Mouse (Mus musculus) left cerebral cortex, adult 8-10 months (tissue): ENCODE data around the gene Uhrf1. TPM values are rescaled to one million over a fixed set of nuclear protein-coding genes. Genes with fewer than 3 reads are reported as not detected.

Source experiments
- DNase-seq, 2 experiments: peaks; one replicate each; pipeline ENCODE4 v3.0.0; 2022; ENCODE audit warnings: low spot score in 2 of 2
- total RNA-seq, 4 experiments: library from RNA; stranded (reverse); gene quantifications; 2 replicates each; pipeline ENCODE4 v1.2.4; 2022

Uhrf1 gene
- total RNA-seq, 4 experiments from 2014 or later, result 0.80 to 1.8 (median 1.3) TPM

DNA sequence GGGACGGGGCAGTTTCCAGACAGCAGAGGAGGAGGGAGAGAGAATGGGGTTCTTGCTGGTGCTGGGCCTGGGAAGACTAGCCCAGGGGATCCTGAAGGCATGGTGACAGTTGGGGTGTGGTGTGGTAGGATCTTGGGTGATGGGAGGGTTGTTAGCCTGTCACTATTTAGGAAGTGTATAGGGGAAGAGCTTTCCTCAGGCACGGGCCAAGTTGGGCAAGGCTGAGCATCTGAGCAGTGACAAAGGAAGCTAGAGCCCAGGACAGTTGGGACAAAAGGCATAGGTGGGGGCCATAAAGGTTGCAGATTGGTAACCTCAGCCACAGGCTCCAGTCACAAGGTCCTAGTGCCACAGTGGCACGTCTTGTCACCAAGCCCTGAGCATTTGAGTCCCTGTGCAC is 40.3 kb downstream of the Uhrf1 start:
- no peak for DNase-seq

- DNase-seq, result no peak
These were observed 42.2 kb downstream of the Uhrf1 start for GRCm38 (mm10) chr17:56345364-56345763.

DNA sequence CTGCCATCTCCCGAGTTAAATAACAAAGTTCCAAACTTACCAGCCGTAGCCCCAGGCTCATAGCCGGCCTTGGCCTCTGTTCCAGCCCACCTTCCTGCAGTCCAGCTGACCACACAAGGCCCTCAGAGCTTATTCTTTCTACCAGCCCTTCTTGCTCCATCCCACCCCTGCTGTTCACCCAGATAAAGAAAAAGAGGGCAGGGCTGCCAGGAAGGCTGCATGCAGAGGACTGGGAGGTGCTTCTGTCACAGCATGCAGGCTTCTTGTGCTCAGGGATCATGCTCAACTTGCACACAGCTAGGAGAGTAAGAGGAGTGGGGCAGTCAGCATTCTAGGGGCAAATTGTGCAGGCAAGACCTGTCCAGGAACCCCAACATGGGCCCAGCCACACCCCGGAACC is 45.0 kb downstream of the Uhrf1 start:
- no peak for DNase-seq

- no peak for DNase-seq
These were observed 45.5 kb downstream of the Uhrf1 start for GRCm38 (mm10) chr17:56348586-56348985.

- DNase-seq, result peak in 1 of 2 experiments; percentile 81
These were observed 47.6 kb downstream of the Uhrf1 start for GRCm38 (mm10) chr17:56350694-56351093.

GRCm38 (mm10) chr17:56356921-56357885 is 54.1 kb downstream of the Uhrf1 start:
- peak; percentile 60 to 67 for DNase-seq

DNA sequence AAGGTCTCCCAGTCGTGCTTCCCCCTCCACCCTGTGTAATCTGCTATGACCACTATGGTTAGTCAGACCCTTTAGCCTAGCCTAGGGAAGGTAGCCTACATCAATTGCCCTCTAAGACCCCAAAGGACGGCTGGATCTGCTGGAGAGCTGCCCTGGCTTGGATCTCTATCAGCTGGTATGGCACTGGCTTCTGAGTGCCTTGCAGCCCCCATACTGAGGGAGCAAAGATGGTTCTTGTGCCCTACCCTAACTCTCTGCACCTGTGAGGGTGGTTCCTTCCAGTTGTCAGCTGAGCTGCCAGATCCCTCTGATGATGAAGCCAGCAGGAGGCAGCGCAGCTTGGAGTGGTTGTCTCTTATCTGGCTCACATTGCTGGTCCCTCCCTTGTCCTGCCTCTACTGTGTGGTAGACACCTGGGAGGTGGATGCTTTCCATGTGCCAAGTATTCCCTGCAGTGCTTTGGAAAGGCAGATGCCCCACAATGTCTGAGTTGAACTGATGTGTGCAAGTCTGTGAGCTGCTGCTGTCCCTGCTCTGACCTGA is 56.1 kb downstream of the Uhrf1 start:
- DNase-seq, result no peak

- DNase-seq, result no peak
These were observed 56.7 kb downstream of the Uhrf1 start for GRCm38 (mm10) chr17:56359864-56360263.

DNA sequence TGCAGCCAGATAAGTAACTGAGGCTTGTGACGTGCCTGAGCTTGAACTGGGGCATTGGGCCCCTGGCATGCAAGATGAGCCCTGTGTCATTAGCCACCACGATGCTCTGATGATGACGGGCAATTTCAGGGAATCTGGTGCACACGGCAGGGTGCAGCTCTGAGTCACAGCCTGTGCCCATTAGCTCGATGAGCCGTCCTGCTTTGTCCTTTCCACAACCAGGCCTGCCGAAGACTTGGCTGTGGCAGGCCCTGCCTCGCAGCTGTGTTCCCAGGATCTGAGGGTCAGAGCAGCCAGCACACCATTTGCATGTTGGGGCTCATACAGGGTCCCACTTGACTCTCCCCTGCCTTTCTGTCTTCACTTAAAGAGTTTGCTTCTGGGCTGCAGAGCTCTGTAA is 57.3 kb downstream of the Uhrf1 start:
- DNase-seq, result no peak

- DNase-seq, result no peak
These were observed 58.4 kb downstream of the Uhrf1 start for GRCm38 (mm10) chr17:56361542-56361941.

DNA sequence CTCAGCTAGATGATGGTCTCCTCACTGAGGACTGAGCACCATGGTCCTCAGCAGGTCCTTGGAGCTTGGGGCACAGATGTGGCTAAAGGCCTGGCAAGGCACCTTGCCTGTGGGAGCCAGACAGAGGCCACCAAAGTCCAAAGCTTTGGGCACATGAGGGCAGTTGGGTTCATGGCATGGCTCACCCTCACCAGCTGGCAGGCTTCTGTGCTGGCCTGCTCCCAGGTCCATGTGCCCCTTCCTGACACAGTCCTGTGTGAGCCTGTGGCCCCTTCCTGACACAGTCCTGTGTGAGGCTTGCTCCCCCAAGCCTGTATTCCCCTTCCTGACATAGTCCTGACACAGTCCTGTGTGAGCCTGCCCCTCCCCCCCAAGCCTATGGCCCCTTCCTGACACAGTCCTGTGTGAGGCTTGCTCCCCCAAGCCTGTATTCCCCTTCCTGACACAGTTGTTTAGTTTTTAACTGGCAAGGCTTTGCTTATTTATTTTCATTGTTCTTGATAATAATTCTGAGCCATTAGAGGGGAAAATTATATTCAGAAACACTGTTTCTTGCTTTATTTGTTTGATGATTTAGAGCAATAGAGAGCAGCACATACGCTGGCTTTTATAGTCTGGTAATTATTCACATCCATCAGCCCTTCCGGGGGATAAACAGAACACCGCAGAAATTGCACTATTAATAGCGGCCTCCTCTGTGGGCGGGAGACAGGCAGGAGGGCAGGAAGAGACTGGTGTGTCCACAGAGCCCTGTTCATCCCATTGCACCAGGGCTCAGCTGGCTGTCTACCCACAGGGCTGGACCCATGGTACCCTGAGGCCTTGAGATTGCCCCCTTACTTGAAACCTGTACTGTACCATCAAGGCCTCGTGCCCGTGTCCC is 62.9 kb downstream of the Uhrf1 start:
- DNase-seq, result no peak

DNA sequence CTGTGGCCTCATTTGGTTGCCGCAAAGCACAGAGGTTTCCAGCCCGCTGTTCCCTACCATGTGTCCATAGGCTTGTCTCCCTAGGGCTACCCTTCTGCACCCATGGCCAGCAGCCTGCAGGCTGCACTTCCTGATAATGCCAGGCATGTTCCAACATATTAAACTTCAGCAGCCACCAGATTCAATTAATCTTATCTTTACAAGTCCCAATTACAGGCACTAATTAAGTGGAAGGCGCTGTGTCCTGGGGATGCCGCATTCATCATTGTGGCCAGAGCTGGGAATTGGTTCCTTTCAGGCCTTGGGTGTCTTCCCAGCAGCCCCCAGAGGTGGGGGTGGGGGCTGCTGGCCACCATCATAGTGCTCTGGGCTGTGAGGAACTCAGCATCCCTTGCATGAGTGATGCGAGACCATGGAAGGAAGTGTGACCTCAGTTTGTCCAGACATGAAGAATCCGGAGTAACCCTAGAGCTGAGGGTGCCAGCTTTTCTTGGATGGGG is 65.2 kb downstream of the Uhrf1 start:
- no peak for DNase-seq

GRCm38 (mm10) chr17:56370090-56370489 is 67.0 kb downstream of the Uhrf1 start:
- DNase-seq, result no peak

DNA sequence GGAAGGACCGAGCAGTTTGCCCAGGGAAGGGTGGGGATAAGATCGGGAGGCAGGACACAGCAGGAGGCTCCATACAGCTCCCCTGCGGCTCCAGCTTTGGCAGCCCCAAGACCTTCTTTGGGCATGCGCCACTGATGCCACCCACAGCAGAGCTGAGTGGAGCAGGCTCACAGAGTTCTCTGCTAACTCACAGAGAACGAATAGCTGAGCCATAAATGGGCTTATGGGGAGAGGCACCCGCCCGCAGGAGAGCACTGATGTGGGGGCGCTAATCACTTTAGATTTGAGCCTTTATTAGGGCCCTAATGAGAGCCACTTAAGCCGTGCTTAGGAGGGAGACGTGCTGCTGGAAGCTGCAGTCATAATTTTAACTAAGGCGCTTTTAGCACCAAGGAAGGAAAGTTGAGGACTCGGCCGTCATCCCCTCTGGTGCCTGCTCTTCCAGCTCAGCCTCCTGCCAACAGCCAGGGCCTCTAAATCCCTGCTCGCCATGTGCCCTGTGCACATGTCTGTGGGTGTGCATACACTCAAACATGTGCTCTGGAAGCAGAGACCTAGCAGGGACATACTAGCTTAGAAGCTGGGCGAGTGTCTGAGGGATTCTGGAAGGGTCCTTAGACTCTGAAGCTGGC is 68.0 kb downstream of the Uhrf1 start:
- peak; percentile 52 to 86 for DNase-seq

DNA sequence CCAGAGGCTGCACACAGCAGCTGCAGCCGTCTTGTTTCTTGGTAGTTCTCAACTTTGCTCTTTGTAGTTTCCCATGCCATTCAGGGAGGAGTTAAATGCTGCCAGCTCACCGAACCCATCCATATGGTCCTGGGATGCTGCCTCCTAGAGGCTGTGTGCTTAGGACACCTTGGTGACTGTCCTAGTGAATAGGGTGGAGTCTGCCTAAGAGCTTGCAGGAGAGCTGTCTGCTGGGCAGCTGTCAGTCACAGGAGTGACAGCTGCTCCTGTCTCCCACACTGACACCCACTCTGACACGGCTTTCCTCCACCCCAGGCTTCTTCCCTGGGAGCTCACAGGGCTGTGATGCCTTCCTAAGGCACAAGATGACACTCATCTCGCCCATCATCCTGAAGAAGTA is 69.0 kb downstream of the Uhrf1 start:
- DNase-seq, result no peak

Other genes starting within 250 kb of the Uhrf1 start
- 10 to 100 TPM; 86.2 to 97.2 (median 91.5) TPM for gene Ubxn6, start 228.3 kb upstream of the Uhrf1 start, total RNA-seq
- gene Hdgfl2, start 223.7 kb upstream of the Uhrf1 start, total RNA-seq, result 100 to 1,000 TPM in 3 of 4 experiments, 10 to 100 TPM in 1; 95.3 to 115 (median 104) TPM
- gene Plin4, start 193.5 kb upstream of the Uhrf1 start, total RNA-seq, result 10 to 100 TPM in 1 of 4 experiments, 1 to 10 TPM in 3; 4.7 to 14.9 (median 7.5) TPM
- gene Plin5, start 185.7 kb upstream of the Uhrf1 start, total RNA-seq, result under 1 TPM; 0.81 to 0.96 (median 0.93) TPM
- gene Lrg1, start 181.3 kb upstream of the Uhrf1 start, total RNA-seq, result 1 to 10 TPM; 1.5 to 3.4 (median 2.0) TPM
- gene Sema6b, start 163.0 kb upstream of the Uhrf1 start, total RNA-seq, result 100 to 1,000 TPM; 116 to 130 (median 121) TPM
- 1 to 10 TPM; 6.1 to 8.9 (median 7.1) TPM for gene Tnfaip8l1, start 140.8 kb upstream of the Uhrf1 start, total RNA-seq
- gene Mydgf, start 119.4 kb upstream of the Uhrf1 start, total RNA-seq, result 10 to 100 TPM; 36.8 to 38.3 (median 37.5) TPM
- 10 to 100 TPM; 56.1 to 61.3 (median 59.8) TPM for gene Dpp9, start 84.4 kb upstream of the Uhrf1 start, total RNA-seq
- gene Fem1a, start 46.5 kb upstream of the Uhrf1 start, total RNA-seq, result 10 to 100 TPM; 33.1 to 34.5 (median 33.8) TPM
- gene Ticam1, start 26.5 kb upstream of the Uhrf1 start, total RNA-seq, result 1 to 10 TPM; 5.7 to 8.4 (median 6.5) TPM
- 10 to 100 TPM; 14.6 to 18.2 (median 15.4) TPM for gene Plin3, start 10.4 kb upstream of the Uhrf1 start, total RNA-seq
- gene Arrdc5, start 3.0 kb upstream of the Uhrf1 start, total RNA-seq, result not detected
- 10 to 100 TPM; 66.4 to 71.0 (median 67.0) TPM for gene Kdm4b, start 22.7 kb downstream of the Uhrf1 start, total RNA-seq
- 100 to 1,000 TPM; 559 to 588 (median 565) TPM for gene Ptprs, start 173.2 kb downstream of the Uhrf1 start, total RNA-seq
- gene Znrf4, start 209.1 kb downstream of the Uhrf1 start, total RNA-seq, result not detected